23 mouse cellular contexts compared by ENCODE assay signal in the genomic region with DNA sequence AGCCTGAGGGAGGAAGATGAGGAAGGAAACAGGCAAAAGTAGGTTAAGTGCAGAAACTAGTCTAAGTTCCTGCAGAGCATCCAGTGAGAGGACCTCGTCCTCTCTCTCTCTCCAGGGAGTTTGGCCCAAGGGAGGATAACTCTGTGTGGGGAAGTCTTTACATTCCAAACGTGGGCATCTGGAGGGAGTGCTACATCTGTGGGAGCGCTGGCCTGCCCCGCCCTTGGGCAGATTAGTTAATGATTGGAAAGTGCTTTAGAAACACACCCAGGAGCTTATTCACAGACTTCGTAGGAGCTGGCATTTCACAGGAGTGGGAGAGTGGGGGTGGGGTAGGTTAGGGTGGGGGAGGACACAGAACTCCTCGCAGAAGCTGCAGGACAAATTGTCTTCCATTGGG.
A peak's percentile ranks its signal among the peaks of the same experiment; 100 is the strongest.
DNase-seq lines count a peak whose midpoint lies in the region; ATAC-seq and TF ChIP-seq lines count a peak whose summit lies in the region.
"Had no signal": no experiment of that assay in that cellular context is flagged by ENCODE, and none has a peak within 500 bp of the region (broad histone marks: within the 10 kb centered on the region; RNA-seq: fewer than 3 reads in every experiment).

No protein-coding gene starts in this region.

- H3K27me3 ChIP-seq in intestine, embryonic 16.5 days (replicated peaks; ENCODE audit: control insufficient read depth, insufficient read depth, low read length) = no peaks in the 10 kb centered on the region
- no peaks in the 10 kb centered on the region for H3K27me3 ChIP-seq in small intestine, adult 2 months (ENCODE audit: control insufficient read depth, insufficient read depth, low read length)
- H3K27me3 ChIP-seq: embryonic facial prominence, embryonic 15.5 days; heart, embryonic 13.5 days; limb, embryonic 15.5 days had no signal

- peak; percentile 34 for DNase-seq in kidney, adult 11 months
- no peak for DNase-seq in kidney, adult 8-10 months
- peak; percentile 50 for DNase-seq in ES-CJ7 (ENCODE audit: low read depth, low spot score)
- no peak for DNase-seq in frontal cortex, postnatal 14 days (ENCODE audit: low spot score in 2 of 2)
- DNase-seq in thymus, postnatal 10 days (ENCODE audit: low spot score in 2 of 2) = no peak
- no peak for DNase-seq in frontal cortex, postnatal 36 days (ENCODE audit: low spot score in 2 of 2)
- DNase-seq: adrenal gland, postnatal 36 days; cerebellum, adult 18-20 months; cerebellum, postnatal 25 days; gastrocnemius, postnatal 10 days; heart, adult 18-20 months; liver, postnatal 0 days; lung, postnatal 36 days; right cerebral cortex, postnatal 25 days; thymus, postnatal 25 days had no signal

- no peak for TF ChIP-seq CTCF in small intestine, adult 2 months (IDR thresholded peaks at IDR 0.05; ENCODE audit: extremely low read depth, insufficient read length, insufficient replicate concordance, low read depth, low read length)

- H3K36me3 ChIP-seq in intestine, embryonic 16.5 days (ENCODE audit: control insufficient read depth, insufficient read depth, low read length) = no peaks in the 10 kb centered on the region
- H3K36me3 ChIP-seq in small intestine, adult 2 months (ENCODE audit: control insufficient read depth, insufficient read depth, low read length) = no peaks in the 10 kb centered on the region
- H3K36me3 ChIP-seq: embryonic facial prominence, embryonic 15.5 days; G1E; heart, embryonic 13.5 days; limb, embryonic 15.5 days had no signal

- no peak overlapping the region for H3K9ac ChIP-seq in intestine, embryonic 16.5 days (ENCODE audit: low read depth, low read length)
- H3K9ac ChIP-seq: embryonic facial prominence, embryonic 15.5 days; heart, embryonic 13.5 days; hindbrain, embryonic 14.5 days; limb, embryonic 15.5 days; liver, postnatal 0 days had no signal

- no peak overlapping the region for H3K4me3 ChIP-seq in intestine, embryonic 16.5 days (ENCODE audit: low read length)
- H3K4me3 ChIP-seq in small intestine, adult 2 months (ENCODE audit: low read depth, low read length) = no peak overlapping the region
- H3K4me3 ChIP-seq: embryonic facial prominence, embryonic 15.5 days; heart, embryonic 13.5 days; limb, embryonic 15.5 days had no signal

- peak overlapping the region; percentile 60 for H3K27ac ChIP-seq in intestine, embryonic 16.5 days (ENCODE audit: low read length)
- peak overlapping the region; percentile 87 for H3K27ac ChIP-seq in small intestine, adult 2 months (ENCODE audit: insufficient read depth, low read depth, low read length)
- H3K27ac ChIP-seq: embryonic facial prominence, embryonic 15.5 days; heart, embryonic 13.5 days; hindbrain, embryonic 14.5 days; limb, embryonic 15.5 days had no signal

- peak; percentile 79 for ATAC-seq in intestine, embryonic 16.5 days
- ATAC-seq: CD4-positive, CD25-positive, alpha-beta regulatory T cell, adult 4 months; liver, postnatal 0 days had no signal

- peak overlapping the region; percentile 37 for H3K4me2 ChIP-seq in intestine, embryonic 16.5 days (ENCODE audit: low read depth, low read length)
- H3K4me2 ChIP-seq: embryonic facial prominence, embryonic 15.5 days; heart, embryonic 13.5 days; hindbrain, embryonic 14.5 days; limb, embryonic 15.5 days had no signal

- WGBS in intestine, embryonic 16.5 days = 21% methylated on average over 6 of the region's 6 CpGs
- WGBS in small intestine, adult 2 months = 18% methylated on average over 6 of the region's 6 CpGs

- TF ChIP-seq POLR2A in small intestine, adult 2 months (IDR thresholded peaks at IDR 0.05; ENCODE audit: low read depth, low read length) = no peak

- peaks cover 10% of the 10 kb centered on the region for H3K4me1 ChIP-seq in intestine, embryonic 16.5 days (ENCODE audit: control insufficient read depth, insufficient read depth, low read length)
- H3K4me1 ChIP-seq in small intestine, adult 2 months (ENCODE audit: control insufficient read depth, insufficient read depth, insufficient read length, low read length) = peaks cover 19% of the 10 kb centered on the region

- 0 out of 2 replicates have a peak, but pooled peaks cover 2% of the 10 kb centered on the region for H3K9me3 ChIP-seq in intestine, embryonic 16.5 days (ENCODE audit: control insufficient read depth, low read length)
- H3K9me3 ChIP-seq: embryonic facial prominence, embryonic 15.5 days; G1E; heart, embryonic 13.5 days; limb, embryonic 15.5 days had no signal

Comparison
In these comparisons a context has a peak if more than half of its experiments do, and no peak if none do; other contexts are left out.
1. DNase-seq: peak in kidney, adult 11 months (single experiment) and ES-CJ7 (single experiment); none in kidney, adult 8-10 months (0 of 2), frontal cortex, postnatal 14 days (0 of 2), thymus, postnatal 10 days (0 of 2) and frontal cortex, postnatal 36 days (0 of 2).